Mouse (Mus musculus): ENCODE measurements around the gene H2-M11. TPM values are rescaled to one million over a fixed set of nuclear protein-coding genes. Genes with fewer than 3 reads are reported as not detected.

Gene H2-M11
- not detected for total RNA-seq (2021)
- long read RNA-seq, experiment 1 = 0 reads
- long read RNA-seq, experiment 2 = 0 reads

- DNase-seq = no peak
Measured at GRCm38 (mm10) chr17:36546775-36547174, at the start of gene H2-M11. TSS of gene H2-M11 (plus strand) at chr17:36547075.

GRCm38 (mm10) chr17:36500435-36500834 is 46.4 kb upstream of the H2-M11 start:
- no peak for DNase-seq

GRCm38 (mm10) chr17:36503910-36504309 is 43.0 kb upstream of the H2-M11 start:
- DNase-seq = no peak

Other genes starting within 250 kb of the H2-M11 start
- gene H2-M10.1, start 220.9 kb upstream of the H2-M11 start, total RNA-seq (2021) = not detected
- gene H2-M10.3, start 178.7 kb upstream of the H2-M11 start, total RNA-seq (2021) = not detected
- not detected for gene H2-M10.4, start 84.7 kb upstream of the H2-M11 start, total RNA-seq (2021)
- gene H2-M9, start 95.6 kb downstream of the H2-M11 start, total RNA-seq (2021) = not detected
- gene H2-M1, start 125.1 kb downstream of the H2-M11 start, total RNA-seq (2021) = not detected
- gene H2-M10.5, start 225.8 kb downstream of the H2-M11 start, total RNA-seq (2021) = not detected